Mouse (Mus musculus) hindbrain, embryonic 11.5 days (tissue): ENCODE measurements around the gene Optc. TPM values are rescaled to one million over a fixed set of nuclear protein-coding genes. Genes with fewer than 3 reads are reported as not detected.

ENCODE experiments used
- ATAC-seq: fragments of 200-750 bp; cut with Nextera tagmentation; 2 replicates; pipeline ENCODE4 v1.8.0; 2017; ENCODE audit warnings: mild to moderate bottlenecking, moderate TSS enrichment, moderate library complexity; ENCODE audit not compliant: low FRiP score
- DNase-seq: peaks from one replicate; pipeline ENCODE4 v3.0.0-alpha.2; 2015; ENCODE audit warnings: low spot score
- H3K27ac ChIP-seq: fragments of 300-500 bp; sonication (generic); 2 replicates; pipeline ENCODE4 v1.5.1; 2014; ENCODE audit warnings: mild to moderate bottlenecking, low read depth, low read length
- H3K27me3 ChIP-seq: fragments of 300-500 bp; sonication (generic); 2 replicates; pipeline ENCODE4 v1.6.1; 2014; ENCODE audit warnings: mild to moderate bottlenecking, low read length, moderate library complexity, mixed read lengths; ENCODE audit not compliant: control insufficient read depth, insufficient read depth
- H3K36me3 ChIP-seq: fragments of 300-500 bp; sonication (generic); 2 replicates; pipeline ENCODE4 v1.6.1; 2014; ENCODE audit warnings: mild to moderate bottlenecking, low read length, moderate library complexity, mixed read lengths; ENCODE audit not compliant: control insufficient read depth, insufficient read depth
- H3K4me1 ChIP-seq: fragments of 300-500 bp; sonication (generic); replicated peaks from 2 replicates; pipeline ENCODE4 v1.6.1; 2014; ENCODE audit warnings: low read length, mixed read lengths; ENCODE audit not compliant: control insufficient read depth, insufficient read depth
- H3K4me2 ChIP-seq: fragments of 300-500 bp; sonication (generic); replicated peaks from 2 replicates; pipeline ENCODE4 v1.6.1; 2014; ENCODE audit warnings: mild to moderate bottlenecking, low read depth, low read length
- H3K4me3 ChIP-seq: fragments of 300-500 bp; sonication (generic); 2 replicates; pipeline ENCODE4 v1.5.1; 2014; ENCODE audit warnings: low read depth, low read length
- H3K9ac ChIP-seq: fragments of 300-500 bp; sonication (generic); 2 replicates; pipeline ENCODE4 v1.6.1; 2014; ENCODE audit warnings: low read depth, low read length
- H3K9me3 ChIP-seq: fragments of 300-500 bp; sonication (generic); 2 replicates; pipeline ENCODE4 v1.6.1; 2016; ENCODE audit warnings: low read length; ENCODE audit not compliant: control insufficient read depth
- WGBS: fragments of 180-500 bp; shearing (Covaris S2); extraction: QIAGEN DNeasy Blood & Tissue Kit; methylation state at CpG from one replicate; pipeline ENCODE4 v1.1.7; 2014; 5-methylcytosine and 5-hydroxymethylcytosine counted together
- polyA plus RNA-seq: library from polyadenylated mRNA; unstranded; fragments of >200 nt; fragmentation: Nextera tagmentation; extraction: Ambion mirVana; gene quantifications from 2 replicates; pipeline ENCODE4 v1.2.1, GENCODE M21; 2014

Gene Optc
- polyA plus RNA-seq, 1 experiment from 2014 or later, result 3.0 TPM

DNA sequence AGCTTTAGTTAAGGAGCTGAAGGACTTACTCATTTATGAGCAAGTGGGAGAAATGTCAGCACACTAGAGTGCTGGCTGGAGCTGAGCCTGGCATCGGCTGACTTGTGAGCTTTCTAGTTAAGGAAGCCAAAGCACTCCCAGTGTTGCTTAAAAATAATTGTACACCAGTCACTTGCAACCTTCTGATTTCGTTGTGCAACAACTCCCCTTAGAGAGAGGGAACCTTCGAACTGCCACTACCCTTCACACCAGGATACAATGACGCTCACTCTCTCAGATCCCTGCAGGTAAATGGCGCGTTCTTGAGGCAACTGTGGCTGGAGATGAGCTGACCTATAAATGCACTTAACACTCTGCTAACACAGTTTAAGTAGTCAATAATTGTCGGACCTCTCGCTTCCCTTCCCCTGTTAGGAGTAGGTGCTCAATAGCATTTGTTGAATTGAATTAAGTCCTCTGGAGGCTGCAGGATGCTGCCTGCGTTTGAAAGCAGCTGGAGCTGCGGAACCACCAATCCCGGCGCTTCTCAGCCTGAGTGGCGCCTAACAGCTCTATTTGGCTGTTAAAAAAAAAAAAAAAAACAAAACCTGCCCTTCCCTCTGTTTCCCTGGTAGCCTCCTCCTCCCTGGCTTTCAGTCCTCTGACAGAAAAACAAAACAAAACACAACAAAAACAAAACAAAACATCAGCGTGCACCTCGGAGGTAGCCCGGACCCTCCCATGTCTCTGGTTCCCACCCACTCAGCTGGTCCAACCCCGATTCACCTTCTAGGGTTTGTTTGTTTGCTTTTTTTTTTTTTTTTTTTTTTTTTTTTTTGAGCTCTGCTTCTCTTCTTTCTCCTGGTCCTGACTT lies 53.2 kb downstream of the Optc start:
- H3K4me2 ChIP-seq, result peak overlapping the region; percentile 46
- no peaks in the 10 kb centered on the region for H3K9me3 ChIP-seq
- peaks cover 16% of the 10 kb centered on the region for H3K27me3 ChIP-seq
- no peak overlapping the region for H3K27ac ChIP-seq
- H3K4me3 ChIP-seq, result peak overlapping the region; percentile 17; the same call in 1 of the 2 replicates
- no peaks in the 10 kb centered on the region; the same call in 1 of the 2 replicates for H3K4me1 ChIP-seq
- DNase-seq (peak; percentile 52), ATAC-seq (no peak)
- 0 out of 2 replicates have a peak overlapping the region, but pooled peaks have one; percentile 21 for H3K9ac ChIP-seq
- H3K36me3 ChIP-seq, result no peaks in the 10 kb centered on the region
- 4% methylated on average over 17 of the region's 17 CpGs for WGBS

Other genes with a start within 250 kb of the Optc start
- not detected in 2 replicates for gene Zbed6, start 247.1 kb downstream of the Optc start, polyA plus RNA-seq
- gene Gm38394, start 246.7 kb downstream of the Optc start, polyA plus RNA-seq, result 6.7 and 10.4 TPM in 2 replicates
- 0.12 and 0.22 TPM in 2 replicates for gene Lax1, start 217.9 kb downstream of the Optc start, polyA plus RNA-seq
- 8.7 and 15.3 TPM in 2 replicates for gene Atp2b4, start 107.0 kb downstream of the Optc start, polyA plus RNA-seq
- gene Prelp, start 13.4 kb upstream of the Optc start, polyA plus RNA-seq, result 3.2 and 3.3 TPM in 2 replicates
- gene Fmod, start 129.3 kb upstream of the Optc start, polyA plus RNA-seq, result 7.0 and 10.1 TPM in 2 replicates
- 107 and 108 TPM in 2 replicates for gene Btg2, start 171.1 kb upstream of the Optc start, polyA plus RNA-seq
- not detected in 2 replicates for gene Chit1, start 203.2 kb upstream of the Optc start, polyA plus RNA-seq